Mouse (Mus musculus): ENCODE measurements around the gene Hsbp1. TPM values are rescaled to one million over a fixed set of nuclear protein-coding genes. Genes with fewer than 3 reads are reported as not detected.

Gene Hsbp1
- polyA plus RNA-seq, 1 experiment: 238 TPM

GRCm38 (mm10) chr8:119311412-119311811, 32.9 kb upstream of the Hsbp1 start:
- Histone ChIP-seq H3K4me3 (no peak overlapping the region), H3K79me2 (ENCODE audit: control insufficient read depth, insufficient read depth) (no peaks in the 10 kb centered on the region), H3K27me3 (ENCODE audit: control insufficient read depth, insufficient read depth, insufficient read length) (no peaks in the 10 kb centered on the region), H3K36me3 (ENCODE audit: control insufficient read depth, insufficient read depth) (no peaks in the 10 kb centered on the region), H3ac (ENCODE audit: control insufficient read depth, insufficient read length) (no peak overlapping the region), H3K4me2 (ENCODE audit: low read depth) (no peak overlapping the region)
- no peak for TF ChIP-seq TCF12 (IDR thresholded peaks at IDR 0.05; ENCODE audit: insufficient read depth, poor library complexity, severe bottlenecking)
- no peak for TF ChIP-seq MAX (IDR thresholded peaks at IDR 0.05; ENCODE audit: low read depth)
- no peak for TF ChIP-seq POLR2A (IDR thresholded peaks at IDR 0.05; ENCODE audit: insufficient read length, low read depth)
- TF ChIP-seq POLR2AphosphoS2 (IDR thresholded peaks at IDR 0.05; ENCODE audit: insufficient read length, low read depth): no peak
- TF ChIP-seq E2F4 (IDR thresholded peaks at IDR 0.05; ENCODE audit: insufficient read depth): no peak
- TF ChIP-seq MYOD1 (IDR thresholded peaks at IDR 0.05; ENCODE audit: control insufficient read depth in 1 of 3, insufficient read length in 2 of 3, low read depth in 2 of 3): no peak
- no peak for TF ChIP-seq CEBPB (IDR thresholded peaks at IDR 0.05; ENCODE audit: insufficient read depth, poor library complexity, severe bottlenecking)
- no peak for TF ChIP-seq TCF3 (IDR thresholded peaks at IDR 0.05; ENCODE audit: insufficient read length, low read depth)
- TF ChIP-seq USF1 (IDR thresholded peaks at IDR 0.05; ENCODE audit: low read depth): no peak
- TF ChIP-seq REST (IDR thresholded peaks at IDR 0.05; ENCODE audit: insufficient read depth, insufficient read length): no peak
- no peak for TF ChIP-seq SRF (IDR thresholded peaks at IDR 0.05; ENCODE audit: control insufficient read depth, insufficient read length, low read depth)
- no peak for TF ChIP-seq MYOG (IDR thresholded peaks at IDR 0.05; ENCODE audit: control insufficient read depth in 1 of 3, insufficient read depth in 1 of 3, insufficient read length in 2 of 3, low read depth in 2 of 3)

GRCm38 (mm10) chr8:119323215-119323614, 21.1 kb upstream of the Hsbp1 start:
- Histone ChIP-seq H3K27me3 (ENCODE audit: control insufficient read depth, insufficient read depth, insufficient read length) (no peaks in the 10 kb centered on the region), H3K4me3 (no peak overlapping the region), H3K4me2 (ENCODE audit: low read depth) (no peak overlapping the region), H3ac (ENCODE audit: control insufficient read depth, insufficient read length) (no peak overlapping the region), H3K79me2 (ENCODE audit: control insufficient read depth, insufficient read depth) (no peaks in the 10 kb centered on the region), H3K36me3 (ENCODE audit: control insufficient read depth, insufficient read depth) (no peaks in the 10 kb centered on the region)
- TF ChIP-seq CEBPB (IDR thresholded peaks at IDR 0.05; ENCODE audit: insufficient read depth, poor library complexity, severe bottlenecking) (no peak), TCF3 (IDR thresholded peaks at IDR 0.05; ENCODE audit: insufficient read length, low read depth) (no peak), SRF (IDR thresholded peaks at IDR 0.05; ENCODE audit: control insufficient read depth, insufficient read length, low read depth) (no peak), TCF12 (IDR thresholded peaks at IDR 0.05; ENCODE audit: insufficient read depth, poor library complexity, severe bottlenecking) (no peak), POLR2A (IDR thresholded peaks at IDR 0.05; ENCODE audit: insufficient read length, low read depth) (no peak), MAX (IDR thresholded peaks at IDR 0.05; ENCODE audit: low read depth) (no peak)

- H3K4me3 ChIP-seq: no peak overlapping the region
- peaks cover under 1% of the 10 kb centered on the region for H3K79me2 ChIP-seq (ENCODE audit: control insufficient read depth, insufficient read depth)
- TF ChIP-seq MYOD1 (IDR thresholded peaks at IDR 0.05; ENCODE audit: control insufficient read depth in 1 of 3, insufficient read length in 2 of 3, low read depth in 2 of 3): no peak
- TF ChIP-seq CEBPB (IDR thresholded peaks at IDR 0.05; ENCODE audit: insufficient read depth, poor library complexity, severe bottlenecking): no peak
- no peak for TF ChIP-seq TCF3 (IDR thresholded peaks at IDR 0.05; ENCODE audit: insufficient read length, low read depth)
- TF ChIP-seq USF1 (IDR thresholded peaks at IDR 0.05; ENCODE audit: low read depth): no peak
- TF ChIP-seq MAX (IDR thresholded peaks at IDR 0.05; ENCODE audit: low read depth): no peak
- TF ChIP-seq SRF (IDR thresholded peaks at IDR 0.05; ENCODE audit: control insufficient read depth, insufficient read length, low read depth): no peak
- no peak for TF ChIP-seq REST (IDR thresholded peaks at IDR 0.05; ENCODE audit: insufficient read depth, insufficient read length)
- no peak for TF ChIP-seq MYOG (IDR thresholded peaks at IDR 0.05; ENCODE audit: control insufficient read depth in 1 of 3, insufficient read depth in 1 of 3, insufficient read length in 2 of 3, low read depth in 2 of 3)
- no peak for TF ChIP-seq POLR2A (IDR thresholded peaks at IDR 0.05; ENCODE audit: insufficient read length, low read depth)
- TF ChIP-seq POLR2AphosphoS2 (IDR thresholded peaks at IDR 0.05; ENCODE audit: insufficient read length, low read depth): no peak
- TF ChIP-seq E2F4 (IDR thresholded peaks at IDR 0.05; ENCODE audit: insufficient read depth): no peak
- TF ChIP-seq TCF12 (IDR thresholded peaks at IDR 0.05; ENCODE audit: insufficient read depth, poor library complexity, severe bottlenecking): no peak
Measured at GRCm38 (mm10) chr8:119339546-119339945, 4.7 kb upstream of the Hsbp1 start.

GRCm38 (mm10) chr8:119343606-119344005, 682 bp upstream of the Hsbp1 start:
- peak overlapping the region; percentile 74 for H3K4me3 ChIP-seq
- peaks cover 13% of the 10 kb centered on the region for H3K27me3 ChIP-seq (ENCODE audit: control insufficient read depth, insufficient read depth, insufficient read length)
- H3K79me2 ChIP-seq (ENCODE audit: control insufficient read depth, insufficient read depth): peaks cover 10% of the 10 kb centered on the region
- H3ac ChIP-seq (ENCODE audit: control insufficient read depth, insufficient read length): no peak overlapping the region
- peaks cover 14% of the 10 kb centered on the region for H3K36me3 ChIP-seq (ENCODE audit: control insufficient read depth, insufficient read depth)
- TF ChIP-seq POLR2AphosphoS2 (IDR thresholded peaks at IDR 0.05; ENCODE audit: insufficient read length, low read depth): no peak
- TF ChIP-seq CEBPB (IDR thresholded peaks at IDR 0.05; ENCODE audit: insufficient read depth, poor library complexity, severe bottlenecking): no peak
- TF ChIP-seq TCF12 (IDR thresholded peaks at IDR 0.05; ENCODE audit: insufficient read depth, poor library complexity, severe bottlenecking): no peak
- TF ChIP-seq REST (IDR thresholded peaks at IDR 0.05; ENCODE audit: insufficient read depth, insufficient read length): no peak
- no peak for TF ChIP-seq TCF3 (IDR thresholded peaks at IDR 0.05; ENCODE audit: insufficient read length, low read depth)
- TF ChIP-seq E2F4 (IDR thresholded peaks at IDR 0.05; ENCODE audit: insufficient read depth): no peak
- TF ChIP-seq MAX (IDR thresholded peaks at IDR 0.05; ENCODE audit: low read depth): no peak
- no peak for TF ChIP-seq MYOD1 (IDR thresholded peaks at IDR 0.05; ENCODE audit: control insufficient read depth in 1 of 3, insufficient read length in 2 of 3, low read depth in 2 of 3)
- TF ChIP-seq MYOG (IDR thresholded peaks at IDR 0.05; ENCODE audit: control insufficient read depth in 1 of 3, insufficient read depth in 1 of 3, insufficient read length in 2 of 3, low read depth in 2 of 3): no peak
- TF ChIP-seq SRF (IDR thresholded peaks at IDR 0.05; ENCODE audit: control insufficient read depth, insufficient read length, low read depth): no peak
- no peak for TF ChIP-seq POLR2A (IDR thresholded peaks at IDR 0.05; ENCODE audit: insufficient read length, low read depth)
- TF ChIP-seq USF1 (IDR thresholded peaks at IDR 0.05; ENCODE audit: low read depth): no peak
- H3K4me2 ChIP-seq (ENCODE audit: low read depth): peak overlapping the region; percentile 69

More at GRCm38 (mm10) chr8:119339546-119339945, 4.7 kb upstream of the Hsbp1 start:
- H3K4me2 ChIP-seq (ENCODE audit: low read depth): no peak overlapping the region
- no peak overlapping the region for H3ac ChIP-seq (ENCODE audit: control insufficient read depth, insufficient read length)
- peaks cover 14% of the 10 kb centered on the region for H3K27me3 ChIP-seq (ENCODE audit: control insufficient read depth, insufficient read depth, insufficient read length)
- H3K36me3 ChIP-seq (ENCODE audit: control insufficient read depth, insufficient read depth): no peaks in the 10 kb centered on the region
